Mouse (Mus musculus): ENCODE measurements around the gene Snrk. TPM values are rescaled to one million over a fixed set of nuclear protein-coding genes. Genes with fewer than 3 reads are reported as not detected.
"Not testable (repeated sequence)": the region's sequence is repeated elsewhere in the genome, so short reads cannot be mapped to it uniquely, and the experiment has no call there.

Gene Snrk
- total RNA-seq, 2 experiments from 2014 or later = 209 to 293 TPM

DNA sequence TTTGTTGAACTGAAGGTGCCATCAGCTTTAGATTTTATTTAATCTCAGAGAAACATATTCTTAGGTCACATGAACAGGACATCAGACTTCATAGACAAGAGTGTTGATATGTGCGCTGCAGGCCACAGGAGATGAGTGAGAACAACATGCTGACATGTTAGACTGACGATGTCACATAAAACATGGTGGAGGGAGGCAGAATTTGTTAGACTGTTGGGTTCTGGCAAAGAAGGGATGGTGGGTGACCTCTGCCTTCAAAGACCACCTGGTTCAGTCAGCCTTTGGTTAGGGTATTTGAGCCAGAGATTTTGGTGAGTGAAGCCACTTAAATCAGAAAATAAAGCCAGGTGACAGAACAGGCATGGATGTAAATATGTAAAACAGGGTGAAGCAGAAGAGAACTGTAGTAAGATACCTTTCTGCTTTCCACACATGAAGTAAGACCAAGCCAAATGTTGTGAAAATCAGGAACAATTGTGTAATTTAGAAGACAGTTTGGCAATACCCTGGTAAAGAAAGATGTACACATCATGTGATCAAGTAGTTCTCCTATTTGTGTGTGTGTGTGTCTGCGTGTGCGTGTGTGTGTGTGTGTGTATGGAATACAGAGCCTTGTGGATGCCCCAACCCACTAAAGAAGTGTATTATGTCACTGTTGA lies 21.4 kb downstream of the Snrk start:
- no peak for DNase-seq (ENCODE audit: low spot score in 2 of 2)

DNA sequence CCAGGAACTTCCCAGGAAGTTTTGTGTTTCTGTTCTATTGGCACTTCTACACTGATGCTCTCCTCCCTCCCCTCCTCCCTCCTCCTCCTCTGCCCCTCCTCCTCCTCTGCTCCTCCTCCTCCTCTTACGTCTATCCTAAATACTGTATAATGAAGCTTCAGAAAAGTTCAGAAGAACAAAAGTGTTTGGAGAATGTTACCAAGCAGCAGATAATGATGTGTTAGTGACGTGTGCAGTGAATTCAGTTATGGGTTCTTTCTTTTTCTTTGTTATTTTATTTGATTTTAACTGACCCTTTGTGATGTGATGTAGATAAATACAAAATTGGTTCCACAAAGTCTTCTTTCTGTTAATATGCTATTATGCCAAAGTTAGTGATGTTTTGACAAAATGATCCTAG lies 22.2 kb downstream of the Snrk start:
- no peak for DNase-seq (ENCODE audit: low spot score in 2 of 2)

DNA sequence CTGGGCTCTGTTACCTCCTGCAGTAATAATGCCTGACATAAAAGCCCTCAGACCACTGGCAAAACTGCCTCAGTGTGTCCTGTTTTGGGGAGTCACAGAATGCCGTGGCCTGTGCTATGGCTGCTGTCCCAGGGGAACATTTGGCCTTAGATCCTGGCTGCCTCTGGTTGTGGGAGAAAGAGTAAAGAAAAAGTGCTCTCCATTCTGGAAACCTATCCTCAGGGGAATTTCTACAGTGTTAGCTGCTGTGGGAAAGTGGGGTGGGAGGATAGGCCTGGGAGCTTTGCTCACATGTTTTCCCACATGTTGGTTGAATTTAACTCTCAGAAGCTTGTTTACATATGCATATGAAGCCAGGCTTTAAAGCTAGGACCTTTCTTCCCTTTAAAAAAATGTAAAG lies 26.2 kb downstream of the Snrk start:
- no peak for DNase-seq (ENCODE audit: low spot score in 2 of 2)

DNA sequence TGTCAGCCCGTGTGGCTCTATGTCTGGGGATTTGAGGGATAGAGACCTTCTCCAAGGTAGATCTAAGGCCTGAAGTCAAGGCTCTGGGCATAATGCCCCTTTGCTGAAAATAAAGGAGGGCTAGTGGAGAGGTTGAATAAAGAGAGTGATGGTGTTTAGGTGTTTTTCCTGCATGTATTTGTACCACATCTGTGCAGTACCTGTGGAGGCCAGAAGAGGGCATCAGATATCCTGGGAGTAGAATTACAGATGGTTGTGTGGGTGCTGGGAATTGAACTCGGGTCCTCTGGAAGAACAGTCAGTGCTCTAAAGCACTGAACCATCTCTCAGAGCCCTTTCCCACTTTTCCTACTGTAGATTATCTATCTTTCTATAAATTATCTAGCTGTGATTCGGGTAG lies 27.7 kb downstream of the Snrk start:
- DNase-seq (ENCODE audit: low spot score in 2 of 2) = peak in 1 of 2 experiments; percentile 21

DNA sequence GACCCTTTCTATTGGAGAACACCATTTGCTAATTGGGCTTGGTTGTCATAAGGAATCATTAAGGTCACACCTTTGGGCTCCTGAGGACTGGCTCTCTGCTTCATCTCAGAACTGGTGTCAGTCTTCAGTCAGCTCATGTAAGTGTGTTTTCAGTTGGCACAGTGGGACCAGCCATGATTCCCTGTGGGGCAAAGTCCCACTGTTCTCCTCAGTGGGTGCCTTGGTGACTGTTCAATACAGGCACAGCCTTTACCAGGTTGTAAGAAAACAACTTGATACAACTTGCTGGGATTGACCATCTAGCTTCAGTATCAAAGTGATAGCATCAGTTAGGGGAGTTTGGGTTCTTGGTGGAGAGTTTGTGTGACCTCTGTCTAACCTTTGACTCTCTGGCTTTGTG lies 28.6 kb downstream of the Snrk start:
- peak in 1 of 2 experiments; percentile 11 for DNase-seq (ENCODE audit: low spot score in 2 of 2)

DNA sequence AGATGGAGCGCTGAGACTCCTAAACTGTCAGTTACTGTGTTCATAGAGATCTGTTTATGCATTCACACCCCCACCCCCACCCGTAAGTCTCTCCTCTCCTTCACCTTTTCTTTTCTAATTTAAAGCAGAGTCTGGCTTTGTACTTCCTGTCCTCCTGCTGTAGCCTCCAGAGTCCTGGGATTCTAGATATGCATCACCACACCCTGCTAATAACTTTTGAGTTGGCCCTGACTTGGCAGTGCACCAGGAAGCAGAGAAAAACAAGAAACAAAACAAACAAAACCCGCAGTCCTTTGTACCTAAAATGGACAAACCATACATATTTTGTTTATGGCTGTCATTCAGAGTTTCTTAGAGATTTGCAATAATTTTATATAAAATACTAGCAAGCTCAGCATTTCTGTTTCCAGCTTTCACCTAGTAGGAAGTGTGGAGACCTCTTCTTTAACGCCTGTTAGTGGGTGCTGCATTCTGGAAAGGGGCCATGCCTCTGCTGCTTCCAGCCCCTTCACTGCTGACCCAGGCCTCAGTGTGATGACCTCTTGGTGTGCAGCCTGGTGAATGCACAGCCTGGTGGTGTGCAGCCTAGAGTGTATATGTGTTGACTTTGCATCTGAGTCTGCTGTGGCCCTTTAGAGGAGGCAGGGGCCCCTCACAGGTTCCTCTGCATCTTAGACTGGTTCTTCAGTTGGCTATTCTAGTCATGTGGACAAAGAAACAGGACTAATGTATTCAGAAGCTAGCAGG lies 29.2 kb downstream of the Snrk start:
- peak in 1 of 2 experiments; percentile 19 for DNase-seq (ENCODE audit: low spot score in 2 of 2)

DNA sequence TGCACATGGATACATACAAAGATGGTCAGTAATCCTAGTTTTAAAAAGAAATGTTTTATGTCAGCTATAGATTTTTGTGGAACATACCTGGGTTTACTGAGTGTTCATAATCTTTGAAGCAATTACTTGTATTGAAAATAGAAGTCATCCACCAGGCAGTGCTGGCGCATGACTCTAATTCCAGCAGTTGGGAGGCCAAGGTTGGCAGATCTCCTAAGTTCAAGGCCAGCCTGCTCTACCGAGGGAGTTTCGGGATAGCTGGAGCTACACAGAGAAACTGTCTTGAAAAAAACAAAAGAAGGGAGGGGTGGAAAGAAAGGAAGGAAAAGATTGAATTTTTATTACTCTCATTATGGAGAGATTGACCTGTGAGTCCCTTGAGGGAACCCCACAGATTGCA lies 31.3 kb downstream of the Snrk start:
- DNase-seq (ENCODE audit: low spot score in 2 of 2) = no peak

DNA sequence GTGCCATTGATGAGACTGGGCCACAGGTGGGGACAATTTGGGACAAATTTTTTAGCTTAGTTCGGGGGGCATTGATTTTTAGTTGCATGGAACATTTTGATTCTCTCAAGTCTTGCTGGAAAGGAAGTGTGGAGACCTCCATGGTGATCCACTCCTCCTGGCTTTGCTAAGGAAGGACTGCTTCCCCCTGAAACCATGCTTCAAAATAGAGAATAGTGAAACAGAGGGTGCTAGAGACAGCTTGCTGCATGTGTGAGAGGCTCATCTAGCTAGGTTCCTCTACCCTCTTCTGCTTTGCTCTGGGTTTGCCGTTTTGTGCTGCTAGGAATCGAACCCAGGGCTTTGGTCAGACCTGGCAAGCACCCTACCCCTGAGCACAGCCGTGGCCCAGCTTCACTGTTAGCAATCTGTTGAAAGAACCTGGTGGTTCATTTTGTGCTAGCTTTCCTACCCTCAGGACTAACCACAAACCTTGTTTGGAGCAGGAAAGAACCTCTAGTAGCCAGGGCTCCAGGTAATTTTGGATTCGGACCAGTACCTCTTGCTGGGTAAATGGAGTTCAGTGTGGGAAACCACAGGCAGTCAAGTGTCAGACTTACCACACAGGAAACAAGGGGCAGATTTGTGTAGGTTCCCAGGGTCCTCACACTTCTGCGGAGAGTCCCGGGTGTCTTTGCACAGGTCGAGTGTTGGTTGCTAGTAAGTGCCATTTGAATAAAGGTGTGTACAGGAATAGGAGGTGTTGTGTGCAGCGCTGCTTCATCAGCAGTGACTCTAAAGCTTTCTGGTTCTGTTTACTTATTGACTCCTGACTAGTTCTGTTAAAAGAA lies 33.1 kb downstream of the Snrk start:
- no peak for DNase-seq (ENCODE audit: low spot score in 2 of 2)

DNA sequence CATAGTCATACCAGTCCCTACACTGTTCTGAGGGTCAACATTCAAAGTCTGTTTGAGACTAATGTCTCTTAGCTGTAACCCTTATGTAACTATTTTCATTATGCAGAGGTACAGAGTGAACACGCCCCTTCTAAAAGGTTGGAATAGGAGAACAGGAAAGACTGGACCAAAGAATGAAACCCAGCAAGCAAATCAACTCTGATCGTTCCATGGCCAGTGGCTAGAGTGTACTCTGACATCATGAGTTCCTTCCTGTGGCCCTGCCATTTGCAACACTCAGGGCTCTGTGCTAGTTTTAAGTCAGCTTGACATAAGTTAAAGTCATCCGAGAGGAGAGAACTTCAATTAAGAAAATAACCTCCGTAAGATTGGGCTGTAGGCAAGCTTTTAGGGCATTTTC lies 35.0 kb downstream of the Snrk start:
- DNase-seq (ENCODE audit: low spot score in 2 of 2) = no peak

DNA sequence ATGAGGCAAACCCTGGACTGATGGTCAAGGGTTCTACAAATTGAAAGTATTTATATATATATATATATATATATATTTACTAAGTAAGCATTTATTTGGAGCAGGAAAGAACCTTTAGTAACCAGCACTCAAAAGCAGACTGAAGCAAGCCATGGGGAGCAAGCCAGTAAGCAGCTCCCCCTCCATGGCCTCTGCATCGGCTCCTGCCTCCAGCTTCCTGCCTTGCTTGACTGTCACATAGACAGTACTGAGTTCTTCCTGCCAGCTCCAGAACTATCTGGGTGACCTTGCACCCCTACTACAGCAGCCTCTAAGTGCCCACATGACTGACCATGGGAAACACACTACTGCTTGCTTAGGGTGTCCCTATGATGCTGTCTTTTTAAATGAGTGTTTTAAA lies 35.4 kb downstream of the Snrk start:
- no peak for DNase-seq (ENCODE audit: low spot score in 2 of 2)

DNA sequence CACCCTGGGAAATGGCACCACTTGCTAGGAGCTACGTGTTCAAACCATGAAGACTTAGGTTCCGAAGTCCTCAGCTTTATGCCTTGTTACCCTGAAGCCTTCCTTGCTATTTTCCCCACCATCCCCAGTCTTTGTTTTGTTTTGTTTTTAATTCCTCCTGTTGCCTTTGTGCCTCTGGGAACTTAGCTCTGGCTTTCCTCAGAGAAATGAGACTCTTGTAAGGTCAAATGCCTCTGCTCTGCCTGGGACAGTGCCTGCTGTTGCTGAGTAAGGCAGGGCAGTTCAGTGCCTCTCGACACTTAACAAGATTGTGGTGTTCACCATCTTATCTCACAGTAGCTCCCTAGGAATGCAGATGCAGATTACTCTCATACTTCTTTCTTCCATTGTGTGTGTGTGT lies 36.4 kb downstream of the Snrk start:
- DNase-seq (ENCODE audit: low spot score in 2 of 2) = no peak

DNA sequence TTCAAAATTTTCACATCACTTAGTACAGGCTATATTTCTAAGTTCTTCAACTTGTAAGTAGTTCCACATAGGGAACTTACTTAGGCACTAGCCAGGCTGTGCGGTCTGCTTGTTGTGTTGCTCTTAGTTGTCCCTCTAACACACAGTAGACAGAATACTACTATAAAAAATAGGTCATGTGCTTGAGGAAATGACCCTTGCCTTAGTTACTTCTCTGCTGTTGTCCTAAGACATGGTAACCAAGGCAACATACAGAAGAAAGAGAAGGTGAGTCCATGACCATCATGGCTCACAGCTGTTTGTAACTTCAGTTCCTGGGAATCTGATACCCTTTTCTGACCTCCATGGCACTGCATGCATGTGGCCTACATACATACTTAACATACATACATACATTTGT lies 38.1 kb downstream of the Snrk start:
- DNase-seq (ENCODE audit: low spot score in 2 of 2) = no peak

DNA sequence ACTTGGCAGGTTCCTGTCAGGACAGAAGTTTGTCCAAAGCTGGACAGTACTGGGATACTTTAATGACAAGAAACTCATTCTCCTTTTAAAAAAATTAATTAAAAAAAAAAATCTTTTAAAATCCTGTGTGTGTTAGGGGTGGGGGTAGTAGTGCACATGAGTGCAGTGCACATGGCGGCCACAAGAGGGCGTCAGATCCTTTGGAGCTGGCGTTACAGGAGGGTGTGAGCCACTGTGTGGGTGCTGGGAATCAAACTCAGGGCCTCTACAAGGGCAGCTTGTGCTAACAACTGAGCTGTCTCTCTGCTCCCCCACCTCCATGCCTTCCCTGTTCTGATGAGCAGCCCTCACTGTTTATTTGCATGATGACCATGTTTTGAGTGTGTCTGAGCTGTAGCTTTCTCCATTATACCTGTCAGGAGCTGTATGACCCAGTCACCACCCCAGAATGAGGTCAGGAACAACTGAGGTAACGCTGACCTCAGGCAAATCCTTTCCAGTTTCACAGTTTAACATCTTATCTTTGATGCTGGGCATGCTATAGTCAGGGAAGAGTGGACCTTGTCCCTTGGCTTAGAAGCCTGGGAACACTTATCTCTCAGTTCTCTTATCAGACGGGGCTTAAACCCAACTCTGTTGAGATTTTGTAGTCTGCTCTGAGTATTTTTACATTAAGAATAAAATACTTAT lies 39.5 kb downstream of the Snrk start:
- no peak for DNase-seq (ENCODE audit: low spot score in 2 of 2)

DNA sequence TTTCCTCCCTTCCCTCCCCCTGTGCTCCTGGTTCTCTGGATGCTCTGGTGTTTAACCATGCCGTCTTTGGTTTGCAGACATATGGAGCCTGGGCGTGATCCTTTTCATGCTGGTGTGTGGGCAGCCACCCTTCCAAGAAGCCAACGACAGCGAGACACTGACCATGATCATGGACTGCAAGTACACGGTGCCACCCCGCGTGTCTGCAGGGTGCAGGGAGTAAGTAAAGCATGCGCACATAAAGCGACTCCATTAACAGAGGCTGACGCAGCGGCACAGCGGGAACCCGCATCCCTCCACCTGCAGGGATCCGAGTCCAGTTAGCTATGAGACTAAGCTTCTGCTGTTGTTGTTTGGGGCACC lies 40.0 kb downstream of the Snrk start:
- no peak for DNase-seq (ENCODE audit: low spot score in 2 of 2)

DNA sequence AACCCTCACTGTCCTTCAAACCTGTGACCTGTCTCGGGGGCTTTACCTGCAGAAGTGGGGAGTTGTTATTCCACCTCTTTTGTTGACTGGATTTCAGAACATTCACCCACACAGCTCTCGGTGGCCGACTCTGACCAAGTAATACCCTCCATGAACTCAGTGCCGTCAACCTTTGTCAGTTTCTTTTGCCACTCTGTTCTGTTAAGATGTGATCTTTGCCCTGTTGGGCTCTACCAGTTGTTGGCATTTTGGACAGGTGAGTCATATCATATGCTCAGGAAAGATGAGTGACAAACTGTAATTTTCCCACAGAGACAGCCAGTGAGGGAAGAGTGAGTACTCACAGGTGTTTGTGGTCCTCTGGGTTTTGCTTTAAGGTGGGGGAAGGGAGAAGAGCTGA lies 47.5 kb downstream of the Snrk start:
- DNase-seq (ENCODE audit: low spot score in 2 of 2) = no peak

DNA sequence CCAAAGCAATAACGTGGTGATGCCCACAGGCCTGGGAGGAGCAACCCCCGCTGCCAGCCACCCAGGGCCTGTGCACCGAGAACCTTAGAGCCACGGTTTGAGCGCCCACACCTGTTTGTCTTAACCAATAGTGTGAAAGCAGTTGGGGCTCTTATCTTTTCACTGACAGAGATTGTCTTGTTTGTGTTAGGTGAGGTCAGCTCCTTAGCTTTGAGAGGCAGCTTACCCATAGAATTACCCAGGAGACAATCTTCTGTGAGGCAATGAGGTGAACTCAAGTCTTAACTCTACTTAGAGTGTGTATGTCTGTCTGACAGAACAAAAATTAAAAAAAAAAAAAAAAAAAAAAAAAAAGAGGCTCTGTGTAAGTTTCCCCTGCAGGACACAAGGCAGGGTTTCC lies 50.7 kb downstream of the Snrk start:
- DNase-seq (ENCODE audit: low spot score in 2 of 2) = not testable (repeated sequence)

DNA sequence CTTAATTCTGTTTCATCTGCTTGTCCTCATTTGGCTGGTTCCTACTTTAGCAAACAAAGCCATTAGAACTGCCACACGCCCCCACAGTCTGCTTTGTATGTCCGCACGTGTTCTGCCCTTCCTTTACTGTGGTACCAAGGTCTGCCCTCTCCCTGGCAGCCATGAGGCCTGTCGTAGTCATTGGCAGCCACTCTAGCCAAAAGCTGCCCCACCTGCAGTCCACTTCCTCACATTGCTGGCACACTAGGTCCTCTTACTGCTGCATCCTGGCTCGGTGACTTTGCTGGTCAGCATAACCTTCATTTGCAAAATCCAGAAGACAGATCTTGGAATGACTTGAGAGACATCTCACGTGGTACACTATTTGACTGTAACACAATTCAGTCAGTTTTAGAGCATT lies 52.8 kb downstream of the Snrk start:
- no peak for DNase-seq (ENCODE audit: low spot score in 2 of 2)

DNA sequence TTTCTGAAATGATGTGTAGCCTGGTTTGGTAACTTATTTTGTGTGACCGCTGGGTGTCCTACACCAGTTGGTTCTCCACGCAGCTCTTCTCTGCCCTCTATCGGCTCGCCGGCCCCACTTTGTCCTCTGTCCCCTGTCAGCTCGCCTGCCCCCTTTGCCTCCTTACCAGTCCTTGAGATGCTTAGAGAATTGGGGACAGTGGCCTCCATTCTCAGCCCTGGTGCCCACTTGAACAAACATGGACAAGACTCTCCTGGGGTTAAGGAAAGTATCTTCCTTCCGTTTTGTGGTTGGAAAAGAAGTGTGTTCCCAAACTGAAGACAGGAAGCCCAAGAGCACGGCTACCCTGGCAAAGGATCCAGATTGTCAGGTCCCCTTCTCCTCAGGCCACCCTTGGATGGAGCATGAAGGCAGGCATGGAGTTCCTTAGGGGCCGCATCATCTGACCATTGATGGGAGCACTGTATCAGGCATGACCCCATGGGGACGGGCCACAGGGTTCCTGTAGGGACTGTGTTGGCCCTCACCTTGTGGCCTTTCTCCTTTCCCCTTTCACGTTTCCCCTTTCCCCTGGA lies 55.6 kb downstream of the Snrk start:
- no peak for DNase-seq (ENCODE audit: low spot score in 2 of 2)

DNA sequence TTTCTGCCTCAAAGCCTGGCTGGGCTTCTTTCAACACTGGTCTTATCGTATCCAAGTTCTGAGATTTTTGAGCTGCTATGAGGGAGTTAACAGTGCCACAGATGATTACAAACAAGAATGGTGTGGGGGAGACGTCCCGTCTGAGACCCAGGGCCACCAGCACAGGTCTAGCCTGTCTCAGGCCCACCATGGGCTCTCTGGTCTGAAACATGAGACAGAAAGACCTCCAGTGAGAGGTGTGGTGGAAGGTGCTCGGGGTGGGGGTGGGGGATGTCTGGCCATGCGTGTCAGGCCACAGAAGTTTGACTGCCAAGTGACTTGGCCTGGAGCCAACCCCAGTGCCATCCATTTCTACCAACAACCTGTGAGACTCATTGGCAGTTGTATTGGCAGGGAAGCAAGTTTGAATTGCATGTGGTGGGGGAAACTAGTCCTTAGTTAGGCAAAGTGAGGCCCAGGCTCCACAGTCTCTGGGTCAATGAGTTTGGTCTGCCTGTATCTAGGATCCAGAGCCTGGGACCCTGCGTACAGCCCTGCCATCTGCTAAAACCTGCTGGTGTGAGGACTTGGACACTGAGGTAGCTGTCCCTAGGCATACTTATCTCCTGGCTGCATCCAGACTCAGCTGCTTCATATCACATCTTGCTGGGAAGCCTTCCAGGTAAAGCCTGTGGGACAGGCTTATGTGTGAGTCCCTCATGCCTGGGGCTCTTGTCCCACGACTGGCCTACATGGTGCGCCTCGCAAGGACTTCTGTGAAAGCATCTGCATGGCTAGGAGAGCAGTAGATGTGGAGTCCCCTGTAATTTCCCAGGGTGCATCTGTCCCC lies 56.6 kb downstream of the Snrk start:
- DNase-seq (ENCODE audit: low spot score in 2 of 2) = no peak

DNA sequence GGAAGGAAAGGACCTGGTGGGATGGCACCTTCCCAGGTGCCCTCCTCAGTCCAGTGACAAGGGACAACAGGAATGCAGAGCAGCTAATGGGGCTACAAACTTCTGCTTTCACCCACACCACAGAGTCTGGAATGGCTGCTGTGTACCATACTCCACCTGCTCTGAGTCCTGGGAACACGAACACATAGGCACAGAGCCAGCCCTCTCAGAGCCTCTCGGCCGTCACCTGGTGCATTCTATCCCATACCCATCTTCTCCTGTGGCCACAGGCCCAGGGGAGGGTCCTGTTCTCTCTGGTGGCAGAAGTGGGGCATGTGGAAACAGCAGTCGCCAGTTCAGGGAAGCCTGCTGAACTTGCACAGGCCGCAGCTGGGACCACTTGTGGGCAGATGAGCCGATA lies 57.7 kb downstream of the Snrk start:
- DNase-seq (ENCODE audit: low spot score in 2 of 2) = no peak
